Mouse (Mus musculus): ENCODE measurements around the gene Prtn3. TPM values are rescaled to one million over a fixed set of nuclear protein-coding genes. Genes with fewer than 3 reads are reported as not detected.

Prtn3 gene
- total and polyA plus RNA-seq, 3 experiments: 0.30 to 0.39 TPM; not detected in 1

DNA sequence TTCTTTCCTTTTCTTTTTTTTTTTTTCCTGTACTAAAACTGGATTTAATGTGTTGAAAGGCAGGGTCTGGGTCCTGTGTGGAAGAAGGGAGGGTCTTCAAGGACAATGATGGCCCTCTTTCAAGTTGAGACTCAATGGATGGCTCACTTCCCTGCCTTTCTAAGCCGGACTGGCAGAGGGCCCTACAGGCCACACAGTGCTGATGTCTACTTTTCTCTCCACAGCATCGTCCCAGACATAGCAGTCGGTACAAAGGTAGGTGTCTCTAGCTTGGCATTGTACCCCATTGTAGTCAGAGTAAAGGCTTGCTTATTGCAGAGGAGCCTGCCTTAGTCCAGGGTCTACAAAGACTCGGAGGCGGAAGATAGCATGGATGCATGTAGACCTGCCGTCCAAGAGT is 18.0 kb upstream of the Prtn3 start:
- no peaks in the 10 kb centered on the region for H3K27me3 ChIP-seq (replicated peaks)
- peak overlapping the region; percentile 53 for H3K4me2 ChIP-seq (ENCODE audit: insufficient read depth, low read depth, poor library complexity, severe bottlenecking)
- peaks cover 51 to 55% of the 10 kb centered on the region in 2 experiments for H3K36me3 ChIP-seq (replicated peaks in 1 of 2; ENCODE audit: control insufficient read depth in 1 of 2, insufficient read depth in 1 of 2, low read length in 1 of 2)
- in situ Hi-C loops (cut with MboI; ENCODE audit: low pct_ligation_motif_present, low pct_unique_long_range_greater_than_20kb, low sequenced_read_pairs): no loop called here
- peaks cover 15 to 42% of the 10 kb centered on the region in 2 experiments for H3K4me1 ChIP-seq (ENCODE audit: control insufficient read depth in 1 of 2, insufficient read depth in 2 of 2)
- H3K79me2 ChIP-seq (replicated peaks; ENCODE audit: control insufficient read depth, extremely low read depth, insufficient read depth, poor library complexity, severe bottlenecking): peaks cover 59% of the 10 kb centered on the region
- H3K9ac ChIP-seq (ENCODE audit: insufficient read depth, low read depth): peak overlapping the region; percentile 99
- no peak for DNase-seq (ENCODE audit: extremely low read depth)
- peak overlapping the region; percentile 90 to 100 (median 100) for H3K4me3 ChIP-seq (replicated peaks in 1 of 3; ENCODE audit: low read depth in 2 of 3, low read length in 2 of 3, poor library complexity in 1 of 3)
- H3K9me3 ChIP-seq (replicated peaks; ENCODE audit: low read length): no peaks in the 10 kb centered on the region
- dilution Hi-C loops (cut with MboI; ENCODE audit: extremely low pct_ligation_motif_present, extremely low pct_unique_long_range_greater_than_20kb, low sequenced_read_pairs): no loop called here
- no peak overlapping the region for H3K27ac ChIP-seq (ENCODE audit: insufficient read depth, low read depth)
- TF ChIP-seq USF2 (conservative IDR thresholded peaks at IDR 0.05; ENCODE audit: low read depth, low read length) (no peak), ZC3H11A (IDR thresholded peaks at IDR 0.05; ENCODE audit: low read depth, low read length) (no peak), ZNF384 (IDR thresholded peaks at IDR 0.05; ENCODE audit: low read depth, low read length) (no peak), JUN (IDR thresholded peaks at IDR 0.05; ENCODE audit: insufficient read depth, low read depth, low read length) (no peak), MAFK (IDR thresholded peaks at IDR 0.05; ENCODE audit: insufficient replicate concordance, low read length) (no peak), POLR2AphosphoS2 (IDR thresholded peaks at IDR 0.05; ENCODE audit: low read depth, low read length) (no peak), JUND (conservative IDR thresholded peaks at IDR 0.05; ENCODE audit: low read depth, low read length) (no peak), CTCF (conservative IDR thresholded peaks at IDR 0.05 in 1 of 2, IDR thresholded peaks at IDR 0.05 in 1 of 2; ENCODE audit: low read depth in 2 of 2, low read length in 2 of 2) (no peak), MEF2A (IDR thresholded peaks at IDR 0.05; ENCODE audit: borderline replicate concordance, low read depth, low read length) (no peak), UBTF (IDR thresholded peaks at IDR 0.05; ENCODE audit: low read depth, low read length) (no peak), MXI1 (IDR thresholded peaks at IDR 0.05; ENCODE audit: low read depth, low read length) (no peak), GABPA (IDR thresholded peaks at IDR 0.05; ENCODE audit: insufficient replicate concordance, low read depth, low read length) (no peak), RCOR1 (conservative IDR thresholded peaks at IDR 0.05; ENCODE audit: low read depth, low read length) (no peak), EP300 (IDR thresholded peaks at IDR 0.05; ENCODE audit: low read length) (no peak), HCFC1 (IDR thresholded peaks at IDR 0.05; ENCODE audit: low read depth, low read length) (no peak), ZMIZ1 (IDR thresholded peaks at IDR 0.05; ENCODE audit: low read depth, low read length) (no peak), MYC (IDR thresholded peaks at IDR 0.05; ENCODE audit: low read depth, low read length) (no peak), SIN3A (IDR thresholded peaks at IDR 0.05; ENCODE audit: low read length) (no peak), MAZ (IDR thresholded peaks at IDR 0.05; ENCODE audit: low read depth, low read length) (no peak), NRF1 (IDR thresholded peaks at IDR 0.05; ENCODE audit: low read depth, low read length) (no peak)
